Mouse (Mus musculus) heart, adult 2 months (tissue): ENCODE results near the gene Chpf2. TPM values are rescaled to one million over a fixed set of nuclear protein-coding genes. Genes with fewer than 3 reads are reported as not detected.
A peak's percentile ranks its signal among the peaks of the same experiment; 100 is the strongest.

Experiments used
- DNase-seq, 2 experiments: peaks; one replicate each; pipeline ENCODE4 v3.0.0; 2021
- H3K27ac ChIP-seq: fragments of 200-600 bp; 2 replicates; pipeline ENCODE4 v1.8.1; 2022
- H3K27me3 ChIP-seq: fragments of 200-500 bp; 2 replicates; pipeline ENCODE4 v1.6.1; 2012; ENCODE audit warnings: mild to moderate bottlenecking, low read length, inconsistent platforms, mixed read lengths; ENCODE audit not compliant: control insufficient read depth, insufficient read depth
- H3K36me3 ChIP-seq: fragments of 200-500 bp; 2 replicates; pipeline ENCODE4 v1.6.1; 2012; ENCODE audit warnings: low read length, inconsistent platforms; ENCODE audit not compliant: control insufficient read depth, insufficient read depth
- H3K4me1 ChIP-seq: fragments of 200-500 bp; 2 replicates; pipeline ENCODE4 v1.6.1; 2011; ENCODE audit warnings: low read length; ENCODE audit not compliant: control insufficient read depth, insufficient read depth
- H3K4me3 ChIP-seq: fragments of 200-600 bp; 2 replicates; pipeline ENCODE4 v1.8.1; 2022
- H3K79me2 ChIP-seq: fragments of 200-500 bp; replicated peaks from 2 replicates; pipeline ENCODE4 v1.6.1; 2012; ENCODE audit warnings: mild to moderate bottlenecking, inconsistent platforms, low read length, moderate library complexity, mixed read lengths; ENCODE audit not compliant: control insufficient read depth, insufficient read depth
- H3K9ac ChIP-seq: fragments of 200-500 bp; 2 replicates; pipeline ENCODE4 v1.6.1; 2012; ENCODE audit warnings: low read depth, mild to moderate bottlenecking, control low read depth, inconsistent platforms, low read length, mixed read lengths
- CTCF ChIP-seq: fragments of 200-600 bp; IDR thresholded peaks from 2 replicates; pipeline ENCODE4 v1.8.1; 2022; ENCODE audit warnings: antibody characterized with exemption, mild to moderate bottlenecking, moderate library complexity
- EP300 ChIP-seq: fragments of 200-500 bp; IDR thresholded peaks from 2 replicates; pipeline ENCODE4 v1.6.1; 2011; ENCODE audit warnings: low read depth, low read length, control low read depth; ENCODE audit not compliant: insufficient read depth
- POLR2A ChIP-seq: fragments of 200-500 bp; IDR thresholded peaks from 2 replicates; pipeline ENCODE4 v1.6.1; 2011; ENCODE audit warnings: mild to moderate bottlenecking, low read depth, low read length, control low read depth; ENCODE audit not compliant: insufficient read depth
- WGBS: fragments of 180-500 bp; shearing (Covaris S2); methylation state at CpG from one replicate; pipeline ENCODE4 v1.1.7; 2018; 5-methylcytosine and 5-hydroxymethylcytosine counted together
- intact Hi-C: fragments of 180-260 bp; cut with DNase I; formaldehyde crosslinking; loops from one replicate; pipeline ENCODE4 v1.15.1; 2025
- long read RNA-seq: library from polyadenylated mRNA; stranded (forward); transcript quantifications from one replicate; pipeline ENCODE4 v2.0.0, GENCODE M21; 2021
- polyA plus RNA-seq: library from polyadenylated mRNA; depleted of rRNA; stranded (reverse); fragments of >200 nt; gene quantifications from 2 replicates; pipeline ENCODE4 v1.2.3, GENCODE M21; 2012; rRNA removed
- total RNA-seq, 2 experiments: library from RNA; stranded (reverse); gene quantifications; 2 replicates each; pipeline ENCODE4 v1.2.3; 2021

Chpf2 gene
- total RNA-seq (1 to 10 TPM; 7.5 to 9.0 TPM), polyA plus RNA-seq (9.9 and 12.3 TPM in 2 replicates)
- long read RNA-seq, partial matches to known transcripts: 0 of 3 reads
- long read RNA-seq, other reads (novel, unspliced or antisense): 1 of 3 reads

DNA sequence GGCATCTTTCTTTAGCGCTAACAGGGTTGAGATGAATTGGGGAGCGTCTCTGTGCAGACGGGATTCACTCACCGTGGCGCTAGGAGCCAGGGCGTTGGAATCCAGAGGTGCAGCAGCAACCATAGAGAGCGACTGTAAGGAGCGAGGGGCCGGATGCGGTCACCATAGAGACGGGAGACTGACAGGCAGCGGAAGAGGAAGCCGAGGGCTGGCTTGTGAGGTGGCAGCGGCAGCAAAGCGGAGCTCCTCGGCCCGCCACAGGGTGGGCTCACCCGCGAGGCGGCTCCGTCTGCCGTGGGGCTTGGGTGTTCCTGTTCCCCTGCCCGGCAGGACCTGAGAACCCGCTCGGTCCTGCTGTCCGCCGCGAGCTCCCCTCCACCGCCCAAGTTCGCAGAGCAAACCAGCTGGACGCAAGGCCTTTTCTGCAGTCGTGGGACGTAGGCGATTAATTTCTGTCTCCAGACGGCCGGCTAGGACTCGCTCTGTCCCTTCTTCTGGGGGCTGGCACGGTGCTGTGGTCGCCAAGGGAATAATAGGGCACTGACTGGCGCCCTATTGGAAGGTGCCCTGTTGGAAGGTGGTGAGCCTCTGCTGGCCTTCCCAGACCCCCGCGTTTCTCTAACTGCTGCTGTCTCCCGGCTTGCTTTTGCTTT is at the start of gene Chpf2:
Gene Chpf2, plus strand, starts transcription at position 195 of the 653 bp plus-strand sequence.
- Histone ChIP-seq H3K4me1 (peaks cover 3% of the 10 kb centered on the region), H3K4me3 (peak within 1 kb of the TSS; percentile 66), H3K27ac (peak within 1 kb of the TSS; percentile 75), H3K9ac (peak within 1 kb of the TSS; percentile 84), H3K36me3 (no peaks in the 10 kb centered on the region), H3K27me3 (no peaks in the 10 kb centered on the region), H3K79me2 (no peaks in the 10 kb centered on the region)
- peak; percentile 21; the same call in 1 of the 2 replicates for TF ChIP-seq CTCF
- peak; percentile 77 for TF ChIP-seq POLR2A
- 0 out of 2 replicates have a peak, but pooled peaks have one; percentile 37 for TF ChIP-seq EP300
- intact Hi-C loops: loop anchor here (1.0 kb wide), 1 partner anchor 9 kb away; the partner anchor contains the start of gene Abcf2
- 1% methylated on average over 43 of the region's 43 CpGs for WGBS
- DNase-seq: peak; percentile 86 to 88

DNA sequence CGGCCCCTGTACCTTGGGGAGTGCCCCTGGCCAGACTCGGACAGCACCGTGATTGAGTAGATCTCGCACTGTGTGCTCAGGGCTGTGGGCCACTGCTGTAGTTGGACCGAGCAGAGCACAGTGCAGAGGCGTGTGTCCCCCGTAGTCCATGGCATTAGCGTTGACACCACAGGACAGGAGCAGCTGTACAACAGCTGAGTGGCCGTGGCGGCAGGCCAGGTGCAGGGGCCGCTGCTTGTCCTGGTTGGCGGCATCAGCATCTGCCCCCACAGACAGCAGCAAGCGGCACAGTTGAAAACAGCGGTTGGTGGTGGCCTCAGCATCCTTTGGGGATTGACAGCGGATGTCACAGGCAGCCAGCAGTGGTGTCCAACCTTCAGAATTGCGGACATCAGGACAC is 48.9 kb upstream of the Chpf2 start:
- intact Hi-C loops: no loop called here
- Histone ChIP-seq H3K36me3 (no peaks in the 10 kb centered on the region), H3K27ac (no peak overlapping the region), H3K9ac (no peak overlapping the region), H3K79me2 (no peaks in the 10 kb centered on the region), H3K27me3 (no peaks in the 10 kb centered on the region), H3K4me1 (peaks cover 5% of the 10 kb centered on the region), H3K4me3 (no peak overlapping the region)
- TF ChIP-seq CTCF: no peak
- no peak for TF ChIP-seq EP300
- no peak for TF ChIP-seq POLR2A
- peak; percentile 30 to 38 for DNase-seq
- WGBS: 44% methylated on average over 16 of the region's 16 CpGs

DNA sequence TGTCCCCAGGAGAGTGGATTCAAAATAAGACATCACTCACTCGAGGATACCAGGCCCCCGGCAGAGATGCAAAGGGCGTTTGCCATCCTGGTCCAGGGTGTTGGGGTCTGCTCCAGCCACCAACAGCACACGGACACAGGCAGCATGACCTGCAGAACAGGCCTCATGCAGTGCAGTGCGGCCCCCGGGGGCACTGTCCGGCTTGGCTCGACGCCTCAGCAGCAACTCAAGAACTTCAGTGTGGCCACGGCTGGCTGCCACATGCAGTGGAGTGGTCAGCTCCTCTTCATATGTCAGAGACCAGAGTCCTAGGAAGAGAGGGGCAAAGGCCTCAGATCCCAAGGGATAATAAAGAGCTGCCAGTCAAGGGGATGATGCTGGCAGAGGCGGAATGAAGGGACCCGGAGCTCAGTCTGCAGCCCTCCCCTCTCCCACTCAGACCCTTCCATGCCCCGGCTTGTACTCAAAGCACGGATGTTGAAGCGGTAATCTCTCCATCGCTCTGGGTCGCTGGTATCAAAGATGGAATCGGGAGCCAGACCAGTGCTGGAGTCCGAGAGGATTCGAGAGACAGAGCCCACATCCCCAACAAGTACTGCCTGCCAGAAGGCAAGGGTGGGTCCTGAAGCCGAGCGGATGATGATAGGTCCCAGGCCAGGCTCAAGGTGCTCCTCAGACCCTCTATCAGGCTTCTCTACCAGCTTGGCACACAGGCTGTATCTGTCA is 46.8 kb upstream of the Chpf2 start:
- no peak for DNase-seq
- intact Hi-C loops: loop anchor here (5.0 kb wide), 1 partner anchor 38 kb away; the partner anchor contains the start of gene Abcf2
- Histone ChIP-seq H3K4me1 (peaks cover 5% of the 10 kb centered on the region), H3K36me3 (no peaks in the 10 kb centered on the region), H3K27ac (peak overlapping the region; percentile 90), H3K4me3 (peak overlapping the region; percentile 46), H3K27me3 (no peaks in the 10 kb centered on the region), H3K79me2 (no peaks in the 10 kb centered on the region), H3K9ac (peak overlapping the region; percentile 71)
- 56% methylated on average over 22 of the region's 22 CpGs for WGBS
- TF ChIP-seq EP300 (no peak), CTCF (no peak), POLR2A (no peak)

DNA sequence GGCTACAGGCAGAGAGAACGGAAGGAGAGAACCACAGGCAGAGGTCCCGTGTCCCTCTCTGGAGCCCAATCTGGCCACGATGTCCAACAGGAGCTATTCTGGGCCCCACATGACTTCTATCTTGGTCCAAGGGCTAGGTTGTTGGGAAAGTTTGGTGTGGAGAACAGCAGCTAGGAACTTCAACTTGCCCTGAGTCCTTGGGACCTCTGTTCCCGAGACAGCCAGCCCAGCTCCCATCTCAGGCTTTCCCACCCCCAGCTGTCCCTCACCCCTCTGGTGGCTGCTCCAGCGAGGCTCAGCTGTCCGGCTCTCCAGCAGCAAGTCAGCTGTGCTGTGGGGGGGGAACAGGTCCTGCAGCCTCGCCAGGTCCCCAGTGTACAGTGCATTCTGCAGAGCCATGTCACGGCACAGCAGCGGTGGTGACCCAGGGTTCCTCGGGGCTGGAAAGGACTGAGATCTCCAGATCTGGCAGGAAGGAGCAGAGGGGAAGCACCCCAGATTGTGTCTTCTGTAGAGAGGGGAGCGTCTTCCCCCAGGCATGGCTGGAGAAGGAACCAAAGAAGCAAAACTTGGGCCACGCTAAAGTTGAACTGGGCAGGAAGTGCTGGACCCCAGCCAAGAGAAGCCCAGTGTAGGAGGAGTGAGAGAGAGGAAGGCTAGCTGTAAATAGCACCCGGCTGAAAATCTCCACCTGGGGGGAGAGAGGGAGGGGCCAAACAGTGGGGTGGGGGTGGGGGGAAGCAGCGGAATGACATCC is 46.0 kb upstream of the Chpf2 start, which contains the start of gene Asb10:
Gene Asb10, minus strand, starts transcription at position 592 of the 757 bp plus-strand sequence.
- intact Hi-C loops: loop anchor here (5.0 kb wide), 1 partner anchor 37 kb away; the partner anchor contains the start of gene Abcf2
- Histone ChIP-seq H3K27me3 (no peaks in the 10 kb centered on the region), H3K4me1 (peaks cover 5% of the 10 kb centered on the region), H3K27ac (peak within 1 kb of the TSS; percentile 90), H3K79me2 (no peaks in the 10 kb centered on the region), H3K36me3 (no peaks in the 10 kb centered on the region), H3K9ac (peak within 1 kb of the TSS; percentile 71), H3K4me3 (peak within 1 kb of the TSS; percentile 46)
- TF ChIP-seq CTCF (peak; percentile 15; the same call in 1 of the 2 replicates), EP300 (peak; percentile 55), POLR2A (peak; percentile 80)
- DNase-seq: peak; percentile 76 to 83
- WGBS: 3% methylated on average over 14 of the region's 14 CpGs

DNA sequence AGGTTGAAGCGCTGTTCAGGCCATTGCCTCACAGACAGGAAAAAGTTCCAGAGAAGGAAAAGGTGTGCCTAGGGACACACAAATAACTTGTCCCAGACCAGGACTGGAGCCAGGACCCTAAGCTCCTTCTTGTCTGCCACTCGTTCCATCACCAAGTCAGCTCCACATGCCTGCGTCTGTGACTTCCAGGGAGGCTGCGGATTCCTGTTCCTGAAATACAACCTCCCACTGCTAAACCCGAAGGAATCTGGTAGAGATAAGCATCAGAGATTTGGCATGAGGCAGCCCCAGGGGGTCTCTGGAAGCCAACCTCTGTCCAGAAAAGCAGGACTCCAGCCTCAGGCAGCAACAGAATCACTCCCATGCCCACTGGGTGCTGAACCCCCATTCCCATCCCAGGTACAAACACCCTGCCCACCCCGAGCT is 45.4 kb upstream of the Chpf2 start:
- peak in 1 of 2 experiments; percentile 39 for DNase-seq
- peaks cover 5% of the 10 kb centered on the region for H3K4me1 ChIP-seq
- intact Hi-C loops: loop anchor here (5.0 kb wide), 1 partner anchor 36 kb away; the partner anchor contains the start of gene Abcf2
- H3K27me3 ChIP-seq: no peaks in the 10 kb centered on the region
- 8% methylated on average over 6 of the region's 6 CpGs for WGBS
- H3K79me2 ChIP-seq: no peaks in the 10 kb centered on the region
- TF ChIP-seq POLR2A (no peak), EP300 (no peak), CTCF (no peak)
- H3K9ac ChIP-seq: peak overlapping the region; percentile 3; the same call in 1 of the 2 replicates
- peak overlapping the region; percentile 90 for H3K27ac ChIP-seq
- peak overlapping the region; percentile 23; the same call in 1 of the 2 replicates for H3K4me3 ChIP-seq
- no peaks in the 10 kb centered on the region for H3K36me3 ChIP-seq
